Mouse (Mus musculus) CD4-positive helper T cell, adult 2 months (primary cell): ENCODE measurements around the gene Ddah2.

ENCODE experiments used
- DNase-seq: peaks from one replicate; pipeline ENCODE4 v3.0.0-alpha.2; 2012; ENCODE audit warnings: low read depth, missing footprints, low spot score

Gene Ddah2

GRCm38 (mm10) chr17:35103221-35103690 lies 44.4 kb downstream of the Ddah2 start:
- no peak for DNase-seq

GRCm38 (mm10) chr17:35104079-35104478 lies 45.2 kb downstream of the Ddah2 start:
- DNase-seq: no peak

DNA sequence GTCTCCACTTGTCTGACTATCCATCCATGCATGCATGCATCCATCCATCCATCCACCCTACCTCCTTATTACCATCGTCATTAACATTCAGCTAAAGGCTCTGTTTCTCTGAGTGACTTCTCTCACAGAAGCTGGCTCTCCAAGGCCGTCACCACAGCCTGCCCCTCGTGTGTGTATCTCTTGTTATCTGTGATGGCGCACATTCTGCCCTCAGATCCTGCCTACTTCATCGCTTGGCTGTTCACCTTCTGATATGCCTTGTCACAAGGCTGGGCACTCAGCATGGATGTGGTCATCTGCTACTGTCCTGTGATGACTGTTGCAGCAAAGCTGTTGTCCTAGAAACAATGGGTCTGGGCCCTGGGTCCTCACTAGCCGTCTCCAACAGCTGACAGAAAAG lies 45.9 kb downstream of the Ddah2 start:
- DNase-seq: no peak

GRCm38 (mm10) chr17:35105740-35106389 lies 47.0 kb downstream of the Ddah2 start:
- peak; percentile 39 for DNase-seq

- no peak for DNase-seq
These were observed 47.7 kb downstream of the Ddah2 start for GRCm38 (mm10) chr17:35106522-35106921.

DNA sequence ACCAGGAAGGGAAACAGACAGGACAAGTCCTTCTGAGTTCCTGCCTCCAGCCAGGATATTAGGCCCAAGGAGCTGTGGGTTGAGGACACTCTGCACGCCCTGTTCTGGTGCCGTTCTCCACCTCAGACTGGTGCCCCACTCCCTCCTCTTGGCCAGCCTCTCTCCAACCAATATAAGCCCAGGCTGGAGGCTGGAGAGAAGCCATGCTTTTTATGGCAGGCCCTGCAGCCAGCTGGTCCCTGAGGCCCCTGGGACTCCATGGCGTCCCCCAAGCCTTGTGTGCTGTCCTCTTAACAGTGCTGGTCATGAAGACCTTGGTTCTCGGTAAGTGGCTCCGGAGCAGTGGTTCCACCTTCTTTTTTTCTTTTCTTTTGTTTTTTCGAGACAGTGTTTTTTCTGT lies 49.3 kb downstream of the Ddah2 start, which contains the start of gene Ly6g5c:
Ly6g5c (plus strand) TSS at position 183 of the 400 bp plus-strand sequence.
- no peak for DNase-seq
